Mouse (Mus musculus): Measurements from ENCODE around the gene Zfp704.

DNA sequence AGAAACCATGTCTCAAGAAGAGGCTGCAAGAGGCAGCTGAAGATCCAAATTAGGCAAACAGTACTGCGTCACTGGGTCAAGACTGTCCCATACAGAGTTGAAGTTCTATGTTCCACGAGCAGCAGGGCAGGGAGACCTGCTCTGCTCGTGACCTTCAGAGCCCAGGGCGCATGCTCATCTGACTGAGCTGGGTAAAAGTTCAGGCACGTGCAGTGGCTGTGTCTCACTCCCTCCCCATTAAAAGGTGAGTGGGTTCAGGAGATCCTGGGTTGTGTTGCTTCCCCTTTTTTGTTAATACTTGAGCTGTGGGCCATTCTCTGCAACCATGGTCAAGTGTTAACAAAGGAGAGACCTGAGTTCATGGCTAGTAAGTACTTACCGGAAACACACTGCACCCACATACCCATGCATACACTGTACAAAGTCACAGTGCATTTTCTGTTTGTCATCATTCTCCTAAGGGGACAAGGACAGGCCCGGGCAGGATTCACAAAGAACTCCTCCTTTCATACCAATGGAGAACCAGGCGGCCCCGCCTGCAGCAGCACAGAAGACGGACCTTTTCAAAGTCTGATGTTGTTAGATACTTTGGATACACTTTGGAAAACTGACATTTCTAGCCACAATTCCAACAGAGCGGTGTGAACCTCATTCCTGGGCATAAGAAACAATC lies 10.0 kb downstream of the Zfp704 start:
- TF ChIP-seq GATA1 (IDR thresholded peaks at IDR 0.05; ENCODE audit: low read length) (no peak), TAL1 (IDR thresholded peaks at IDR 0.05; ENCODE audit: low read length) (no peak)
